Mouse (Mus musculus) forebrain, embryonic 16.5 days (tissue): ENCODE results near the gene Plch1. TPM values are rescaled to one million over a fixed set of nuclear protein-coding genes. Genes with fewer than 3 reads are reported as not detected.

ENCODE experiments used
- ATAC-seq: fragments of 200-750 bp; cut with Nextera tagmentation; 2 replicates; pipeline ENCODE4 v1.8.0; 2017; ENCODE audit warnings: mild to moderate bottlenecking, moderate library complexity
- H3K27ac ChIP-seq: fragments of 300-500 bp; sonication (generic); 2 replicates; pipeline ENCODE4 v1.5.1; 2014; ENCODE audit warnings: low read length, control low read depth
- H3K27me3 ChIP-seq: fragments of 300-500 bp; sonication (generic); replicated peaks from 2 replicates; pipeline ENCODE4 v1.6.1; 2014; ENCODE audit warnings: low read length; ENCODE audit not compliant: control insufficient read depth, insufficient read depth
- H3K36me3 ChIP-seq: fragments of 300-500 bp; sonication (generic); 2 replicates; pipeline ENCODE4 v1.6.1; 2014; ENCODE audit not compliant: control insufficient read depth, insufficient read depth
- H3K4me1 ChIP-seq: fragments of 300-500 bp; sonication (generic); replicated peaks from 2 replicates; pipeline ENCODE4 v1.6.1; 2014; ENCODE audit warnings: low read length; ENCODE audit not compliant: control insufficient read depth, insufficient read depth
- H3K4me2 ChIP-seq: fragments of 300-500 bp; sonication (generic); 2 replicates; pipeline ENCODE4 v1.6.1; 2014; ENCODE audit warnings: mild to moderate bottlenecking, low read length, control low read depth
- H3K4me3 ChIP-seq: fragments of 300-500 bp; sonication (generic); replicated peaks from 2 replicates; pipeline ENCODE4 v1.5.1; 2014; ENCODE audit warnings: mild to moderate bottlenecking, low read length, control low read depth
- H3K9ac ChIP-seq: fragments of 300-500 bp; sonication (generic); replicated peaks from 2 replicates; pipeline ENCODE4 v1.6.1; 2014; ENCODE audit warnings: low read depth, low read length, control low read depth
- H3K9me3 ChIP-seq: fragments of 300-500 bp; sonication (generic); 2 replicates; pipeline ENCODE4 v1.6.1; 2016; ENCODE audit warnings: low read length; ENCODE audit not compliant: control insufficient read depth
- WGBS: fragments of 180-500 bp; shearing (Covaris S2); extraction: QIAGEN DNeasy Blood & Tissue Kit; methylation state at CpG from one replicate; pipeline ENCODE4 v1.1.7; 2014; 5-methylcytosine and 5-hydroxymethylcytosine counted together
- polyA plus RNA-seq: library from polyadenylated mRNA; unstranded; fragments of >200 nt; fragmentation: Nextera tagmentation; extraction: Ambion mirVana; gene quantifications from 2 replicates; pipeline ENCODE4 v1.2.1, GENCODE M21; 2015

The Plch1 gene
- polyA plus RNA-seq, 1 experiment from 2014 or later, result 6.1 TPM

- ATAC-seq, result peak; percentile 70
- H3K27ac ChIP-seq, result no peak overlapping the region
- WGBS, result 6% methylated on average over 2 of the region's 2 CpGs
- H3K4me1 ChIP-seq, result no peaks in the 10 kb centered on the region
- no peak overlapping the region for H3K4me3 ChIP-seq
- H3K9ac ChIP-seq, result no peak overlapping the region
- H3K9me3 ChIP-seq, result no peaks in the 10 kb centered on the region
- no peaks in the 10 kb centered on the region for H3K36me3 ChIP-seq
- no peak overlapping the region for H3K4me2 ChIP-seq
- H3K27me3 ChIP-seq, result no peaks in the 10 kb centered on the region
Observed at GRCm38 (mm10) chr3:63871249-63871648, 28.0 kb downstream of the Plch1 start.

- Histone ChIP-seq H3K4me2 (no peak overlapping the region), H3K27ac (no peak overlapping the region), H3K9me3 (no peaks in the 10 kb centered on the region), H3K9ac (no peak overlapping the region), H3K27me3 (no peaks in the 10 kb centered on the region), H3K36me3 (no peaks in the 10 kb centered on the region), H3K4me1 (peaks cover 5% of the 10 kb centered on the region; the same call in 1 of the 2 replicates), H3K4me3 (no peak overlapping the region)
- 69% methylated on average over 1 of the region's 1 CpGs for WGBS
- ATAC-seq, result 0 out of 2 replicates have a peak, but pooled peaks have one; percentile 11
Observed at GRCm38 (mm10) chr3:63868285-63868684, 31.0 kb downstream of the Plch1 start.

GRCm38 (mm10) chr3:63865069-63865468 is 34.2 kb downstream of the Plch1 start:
- Histone ChIP-seq H3K27me3 (no peaks in the 10 kb centered on the region), H3K9ac (no peak overlapping the region), H3K4me1 (peaks cover 12% of the 10 kb centered on the region; the same call in 1 of the 2 replicates), H3K9me3 (no peaks in the 10 kb centered on the region), H3K4me3 (no peak overlapping the region), H3K4me2 (no peak overlapping the region), H3K27ac (no peak overlapping the region), H3K36me3 (no peaks in the 10 kb centered on the region)
- peak; percentile 41 for ATAC-seq
- 20% methylated on average over 2 of the region's 2 CpGs for WGBS

GRCm38 (mm10) chr3:63862716-63863115 is 36.6 kb downstream of the Plch1 start:
- H3K4me2 ChIP-seq, result peak overlapping the region; percentile 38
- 28% methylated on average over 10 of the region's 10 CpGs for WGBS

GRCm38 (mm10) chr3:63852828-63853227 is 46.4 kb downstream of the Plch1 start:
- H3K9ac ChIP-seq, result no peak overlapping the region
- 93% methylated on average over 5 of the region's 5 CpGs for WGBS
- no peak overlapping the region for H3K27ac ChIP-seq
- H3K9me3 ChIP-seq, result no peaks in the 10 kb centered on the region
- H3K4me2 ChIP-seq, result no peak overlapping the region
- no peak for ATAC-seq
- H3K4me3 ChIP-seq, result no peak overlapping the region
- H3K27me3 ChIP-seq, result no peaks in the 10 kb centered on the region
- peaks cover 8% of the 10 kb centered on the region; the same call in 1 of the 2 replicates for H3K4me1 ChIP-seq
- no peaks in the 10 kb centered on the region for H3K36me3 ChIP-seq

More at GRCm38 (mm10) chr3:63862716-63863115, 36.6 kb downstream of the Plch1 start:
- no peaks in the 10 kb centered on the region for H3K36me3 ChIP-seq
- peaks cover 12% of the 10 kb centered on the region; the same call in 1 of the 2 replicates for H3K4me1 ChIP-seq
- H3K9me3 ChIP-seq, result no peaks in the 10 kb centered on the region
- no peaks in the 10 kb centered on the region for H3K27me3 ChIP-seq
- H3K9ac ChIP-seq, result no peak overlapping the region
- ATAC-seq, result peak; percentile 45
- H3K4me3 ChIP-seq, result no peak overlapping the region
- no peak overlapping the region for H3K27ac ChIP-seq

- H3K27ac ChIP-seq, result no peak overlapping the region
- H3K9ac ChIP-seq, result 0 out of 2 replicates have a peak overlapping the region, but pooled peaks have one; percentile 32
- peak; percentile 86 for ATAC-seq
- peaks cover 8% of the 10 kb centered on the region; the same call in 1 of the 2 replicates for H3K4me1 ChIP-seq
- WGBS, result 28% methylated on average over 12 of the region's 12 CpGs
- peak overlapping the region; percentile 52 for H3K4me2 ChIP-seq
- no peaks in the 10 kb centered on the region for H3K36me3 ChIP-seq
- peak overlapping the region; percentile 30 for H3K4me3 ChIP-seq
- H3K27me3 ChIP-seq, result no peaks in the 10 kb centered on the region
- no peaks in the 10 kb centered on the region for H3K9me3 ChIP-seq
Observed at GRCm38 (mm10) chr3:63851125-63851698, 48.1 kb downstream of the Plch1 start.

- Histone ChIP-seq H3K27me3 (no peaks in the 10 kb centered on the region), H3K9me3 (no peaks in the 10 kb centered on the region), H3K36me3 (no peaks in the 10 kb centered on the region), H3K4me1 (peaks cover 8% of the 10 kb centered on the region; the same call in 1 of the 2 replicates), H3K4me3 (no peak overlapping the region), H3K9ac (no peak overlapping the region), H3K4me2 (no peak overlapping the region; the same call in 1 of the 2 replicates), H3K27ac (no peak overlapping the region)
- 21% methylated on average over 10 of the region's 10 CpGs for WGBS
- no peak for ATAC-seq
Observed at GRCm38 (mm10) chr3:63849765-63850346, 49.4 kb downstream of the Plch1 start.

- Histone ChIP-seq H3K27ac (no peak overlapping the region), H3K9me3 (no peaks in the 10 kb centered on the region), H3K4me3 (no peak overlapping the region), H3K36me3 (no peaks in the 10 kb centered on the region), H3K4me1 (no peaks in the 10 kb centered on the region), H3K9ac (no peak overlapping the region), H3K4me2 (no peak overlapping the region), H3K27me3 (no peaks in the 10 kb centered on the region)
- no peak for ATAC-seq
- WGBS, result 53% methylated on average over 4 of the region's 4 CpGs
Observed at GRCm38 (mm10) chr3:63844141-63844540, 55.1 kb downstream of the Plch1 start.

GRCm38 (mm10) chr3:63842436-63842835 is 56.8 kb downstream of the Plch1 start:
- no peak for ATAC-seq
- Histone ChIP-seq H3K27ac (no peak overlapping the region), H3K9me3 (no peaks in the 10 kb centered on the region), H3K9ac (no peak overlapping the region), H3K4me1 (no peaks in the 10 kb centered on the region), H3K36me3 (no peaks in the 10 kb centered on the region), H3K4me2 (no peak overlapping the region), H3K27me3 (no peaks in the 10 kb centered on the region), H3K4me3 (no peak overlapping the region)
- WGBS, result 75% methylated on average over 4 of the region's 4 CpGs
